Mouse (Mus musculus) v-Abl transformed pro-B cells (cell line): ENCODE measurements at regions not wholly inside any gene's neighbourhood (a gene's known extent, or its start where the extent isn't known, plus 50 kb on each side); places are given as distances from the start of the nearest gene placed in this dataset.

Source experiments
- in situ Hi-C, 2 experiments: fragments of 400-800 bp; cut with MboI; formaldehyde crosslinking; loops; one replicate each; pipeline ENCODE4 v1.15.1; 2025; ENCODE audit not compliant: unreplicated experiment in 2 of 2

DNA sequence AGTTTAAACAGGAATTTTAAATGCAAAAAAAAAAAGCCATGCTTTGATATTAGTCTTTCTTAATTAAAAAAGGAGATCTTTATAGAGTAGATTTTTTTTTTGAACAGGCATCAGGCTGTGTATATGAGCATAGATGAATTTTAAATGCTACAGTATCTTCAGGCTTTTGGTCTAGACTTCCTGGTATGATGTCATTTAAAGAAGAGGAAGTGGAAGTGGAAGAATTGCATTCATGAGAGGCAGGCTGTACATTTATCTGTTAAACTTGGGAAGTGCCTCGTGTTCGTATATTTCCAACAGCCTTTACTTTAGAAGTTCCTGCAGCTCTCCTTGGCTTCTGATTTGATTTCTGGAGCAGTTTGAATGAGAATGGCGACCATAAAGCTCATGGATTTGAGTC lies 95.8 kb upstream of the Mgmt start:
- in situ Hi-C loops, result no loop called here

DNA sequence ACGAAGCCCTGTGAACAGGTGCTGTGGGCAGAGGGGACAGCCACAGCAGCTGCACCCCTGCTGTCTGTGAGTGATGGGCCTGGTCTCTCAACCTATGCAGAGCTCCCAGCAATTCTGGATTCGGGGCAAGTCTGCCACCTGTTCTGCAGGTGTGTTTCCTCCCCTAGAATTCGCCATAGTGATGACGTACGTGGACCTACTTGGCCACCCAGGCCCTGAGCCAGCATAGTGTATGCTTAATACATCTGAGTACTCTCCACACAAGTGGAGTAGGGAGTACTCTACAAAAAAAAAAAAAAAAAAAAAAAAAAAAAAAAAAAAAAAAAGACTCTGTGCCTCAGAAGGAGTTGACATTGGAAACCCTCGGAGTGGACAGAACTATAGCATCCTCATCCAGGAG lies 87.3 kb upstream of the Mgmt start:
- in situ Hi-C loops, result no loop called here

DNA sequence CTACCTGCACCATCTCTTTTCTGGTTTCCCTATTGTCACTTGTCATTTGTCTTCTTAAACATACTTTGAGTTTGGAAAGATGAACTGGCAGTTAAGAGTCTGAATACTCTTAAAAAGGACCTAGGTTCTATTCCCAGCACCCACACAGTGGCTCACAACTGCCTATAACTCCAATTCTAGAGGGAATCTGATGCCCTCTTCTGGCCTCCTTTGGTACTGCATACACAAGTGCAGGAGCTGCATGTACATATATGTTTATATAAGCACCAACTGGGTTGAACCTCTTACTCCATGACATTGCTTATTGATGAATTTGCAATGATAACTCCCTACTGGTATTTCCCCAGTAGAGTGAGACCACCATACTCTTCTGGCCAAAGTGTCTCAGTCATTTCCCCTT lies 86.4 kb upstream of the Mgmt start:
- in situ Hi-C loops, result no loop called here

DNA sequence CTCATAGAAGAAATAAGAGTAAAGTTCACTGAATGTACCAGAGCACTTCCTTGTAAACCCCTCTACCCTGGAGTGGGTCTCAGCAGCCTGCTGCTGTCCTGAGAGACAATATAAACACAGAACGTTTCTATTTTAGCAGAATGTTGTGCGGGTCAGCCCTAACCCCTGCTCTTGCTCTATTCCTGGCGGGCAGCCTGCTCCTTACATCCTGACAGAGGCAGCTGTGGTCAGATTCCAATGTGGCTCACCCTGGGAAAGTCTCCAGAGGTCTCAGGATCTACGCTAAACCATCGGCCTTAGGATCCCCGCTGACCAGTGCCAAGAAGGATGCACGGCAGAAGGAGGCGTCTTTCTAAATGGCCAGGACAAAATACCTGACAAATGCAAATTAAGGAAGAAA lies 84.8 kb upstream of the Mgmt start:
- in situ Hi-C loops, result no loop called here

DNA sequence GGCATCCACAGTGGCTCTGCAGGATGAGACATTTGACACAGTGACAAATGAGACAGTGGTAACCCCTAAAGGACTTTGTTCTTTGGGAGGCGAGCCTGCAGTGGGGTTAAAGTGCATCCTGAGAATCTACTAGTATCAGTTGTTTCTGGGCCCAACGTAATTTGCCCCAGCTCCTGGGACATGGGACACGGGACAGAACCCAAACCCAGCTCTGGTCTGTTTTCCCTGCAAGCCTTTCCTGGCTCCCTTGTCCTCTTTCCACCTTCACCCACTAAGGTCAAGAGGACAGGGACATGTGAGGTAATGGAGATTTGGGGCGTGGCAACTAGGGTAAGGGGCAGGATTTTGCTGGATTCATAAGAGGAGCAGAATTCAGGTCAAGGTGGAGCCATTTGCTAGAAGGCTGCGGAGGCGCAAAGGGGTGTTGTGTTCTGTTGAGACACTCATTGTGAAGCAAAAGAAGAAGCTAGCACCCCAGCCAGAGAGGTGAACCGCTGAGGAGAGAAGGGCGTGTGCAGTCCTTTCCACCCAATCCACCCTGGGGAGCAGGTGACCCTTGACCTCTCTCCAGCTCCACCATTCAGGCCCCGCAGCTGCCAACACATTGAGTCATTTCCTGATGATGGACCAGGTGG lies 80.6 kb upstream of the Mgmt start:
- in situ Hi-C loops, result no loop called here

DNA sequence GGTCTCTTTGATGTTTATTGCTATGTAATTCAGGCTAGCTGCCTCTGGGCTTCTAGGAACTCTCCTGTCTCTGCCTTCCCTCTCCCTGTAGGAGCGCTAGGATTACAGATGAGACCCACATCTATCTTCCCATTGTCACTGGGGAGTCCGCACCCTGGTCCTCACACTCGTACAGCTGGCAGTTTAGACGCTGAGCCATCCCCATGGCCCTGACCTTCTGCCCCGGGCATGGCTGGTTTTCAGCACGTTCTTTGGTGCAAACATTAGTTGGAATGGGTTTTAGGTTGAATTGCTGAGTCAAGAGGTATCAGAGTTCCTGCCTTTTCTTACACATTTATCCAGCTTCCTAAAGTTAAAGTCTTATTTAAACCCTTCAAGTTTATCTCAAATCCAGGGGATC lies 79.7 kb upstream of the Mgmt start:
- in situ Hi-C loops, result no loop called here

DNA sequence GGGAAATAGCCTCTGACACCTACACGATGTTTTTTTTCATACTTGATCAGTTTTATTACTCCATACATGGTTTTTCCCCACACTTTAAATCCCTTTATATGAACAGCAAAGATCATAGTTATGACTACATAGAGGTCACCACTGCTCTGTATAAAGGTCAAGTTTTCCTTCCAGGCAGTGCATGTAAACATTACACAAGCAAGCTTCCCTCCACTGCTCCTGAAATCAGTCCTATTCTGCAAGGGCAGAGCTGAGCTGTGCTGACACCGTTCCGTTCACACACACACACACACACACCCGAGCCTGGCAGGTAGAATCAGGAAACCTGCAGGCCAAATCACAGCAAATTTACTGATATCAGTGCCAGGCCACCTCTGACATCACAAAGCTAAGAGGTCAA lies 74.1 kb upstream of the Mgmt start:
- in situ Hi-C loops, result no loop called here

DNA sequence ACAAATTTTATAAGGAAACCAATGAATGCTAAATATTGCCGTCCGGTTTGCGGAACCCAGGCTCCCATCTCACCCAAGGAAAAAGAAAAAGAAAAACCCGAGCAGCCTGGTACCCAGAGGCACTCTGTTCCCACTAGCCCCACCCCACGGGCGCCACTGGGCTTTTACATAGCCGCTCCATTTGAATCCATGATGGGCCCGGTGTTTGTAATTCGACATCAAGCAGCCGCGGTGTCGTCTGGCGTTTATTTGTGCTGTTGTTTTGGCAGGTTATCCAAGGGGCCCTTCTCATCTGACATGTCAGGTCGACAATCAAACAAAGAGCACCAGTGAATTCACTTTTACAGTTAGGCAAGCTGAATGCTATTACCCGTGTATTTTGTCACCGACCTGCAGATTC lies 68.8 kb upstream of the Mgmt start:
- in situ Hi-C loops, result no loop called here

DNA sequence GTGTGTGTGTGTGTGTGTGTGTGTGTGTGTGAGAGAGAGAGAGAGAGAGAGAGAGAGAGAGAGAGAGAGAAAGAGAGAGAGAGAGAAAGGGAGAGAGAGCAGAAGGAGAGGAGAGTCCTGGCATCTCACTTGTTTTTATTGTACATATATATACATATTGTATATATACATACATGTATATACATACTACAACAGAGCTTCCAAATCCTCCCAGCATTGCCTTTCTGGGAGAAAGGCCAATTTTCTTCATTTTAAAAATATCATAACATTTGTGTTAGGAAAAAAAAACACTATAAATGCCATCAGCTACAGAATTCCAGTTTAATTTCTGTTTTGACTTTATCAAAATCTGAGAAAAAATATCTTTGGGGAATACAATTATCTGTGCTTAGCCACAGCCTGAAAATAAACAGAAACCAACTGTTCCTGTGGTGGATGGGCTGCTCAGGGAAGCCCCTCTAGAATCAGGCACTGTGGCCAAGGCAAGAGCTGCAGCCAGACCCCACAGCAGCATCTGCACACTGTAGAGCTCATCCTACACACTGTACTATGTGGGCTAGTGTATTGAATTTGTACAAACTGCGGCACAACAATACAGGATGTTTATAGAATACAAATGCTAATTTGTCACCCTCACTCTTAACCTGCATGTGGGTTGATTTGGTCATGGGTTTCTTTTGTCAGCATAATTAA lies 64.6 kb upstream of the Mgmt start:
- in situ Hi-C loops, result no loop called here

DNA sequence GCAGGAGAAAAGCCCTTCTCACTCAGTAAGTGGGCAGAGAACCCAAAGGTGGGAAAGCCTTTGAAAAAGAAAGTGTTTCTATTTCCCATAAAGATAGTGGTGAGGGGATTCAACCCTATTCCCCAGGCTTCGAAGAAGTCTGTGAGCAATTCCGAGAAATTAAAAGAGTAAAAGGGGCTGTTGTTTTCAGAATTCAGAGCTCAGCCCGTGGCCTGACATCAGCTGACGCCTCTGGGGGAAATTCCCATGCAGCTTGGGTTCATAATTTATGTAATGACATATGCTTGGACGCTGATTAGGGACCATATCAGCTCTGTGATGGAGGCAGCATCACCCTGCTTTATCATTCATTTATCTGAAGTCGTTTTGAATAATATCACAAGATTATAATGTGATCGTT lies 62.0 kb upstream of the Mgmt start:
- in situ Hi-C loops, result no loop called here

DNA sequence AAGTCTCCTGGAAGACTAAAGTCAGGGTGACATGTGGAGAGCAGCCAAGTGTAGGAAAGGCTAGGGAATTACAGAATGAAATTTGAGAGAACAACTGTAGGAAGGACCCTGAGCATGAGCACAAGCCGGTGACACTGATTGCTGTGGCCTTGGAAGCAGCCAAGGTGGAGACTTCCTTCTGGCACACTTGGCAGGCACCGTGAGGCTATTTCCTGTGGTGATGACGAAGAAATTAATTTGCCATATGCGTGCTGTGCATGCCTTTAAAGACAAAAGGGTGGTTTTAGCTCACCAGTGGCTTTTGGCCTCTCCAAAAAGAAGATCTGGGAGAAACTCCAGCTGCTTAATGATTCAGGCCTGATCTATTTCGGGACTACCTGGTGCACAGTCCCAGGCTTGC lies 55.4 kb upstream of the Mgmt start:
- in situ Hi-C loops, result no loop called here

DNA sequence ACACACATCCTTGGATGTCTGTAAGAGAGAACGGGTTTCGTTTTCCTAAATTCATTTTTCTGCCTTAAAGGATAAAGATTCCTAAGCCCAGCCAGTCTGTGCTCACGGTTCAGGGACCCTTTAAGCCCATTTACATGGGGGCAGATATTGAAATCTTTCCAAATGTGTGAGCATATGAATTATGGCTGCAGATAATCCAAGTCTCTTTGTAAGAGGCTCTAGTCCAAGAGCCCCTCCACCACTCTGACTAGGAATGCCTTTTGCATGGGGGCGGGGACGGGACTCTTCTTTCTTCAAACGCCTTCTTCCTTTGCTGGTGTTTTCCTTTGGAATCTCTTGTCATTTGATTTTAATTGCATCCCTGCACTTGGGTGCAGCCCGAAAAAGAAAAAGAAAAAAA lies 54.2 kb upstream of the Mgmt start:
- in situ Hi-C loops, result no loop called here

DNA sequence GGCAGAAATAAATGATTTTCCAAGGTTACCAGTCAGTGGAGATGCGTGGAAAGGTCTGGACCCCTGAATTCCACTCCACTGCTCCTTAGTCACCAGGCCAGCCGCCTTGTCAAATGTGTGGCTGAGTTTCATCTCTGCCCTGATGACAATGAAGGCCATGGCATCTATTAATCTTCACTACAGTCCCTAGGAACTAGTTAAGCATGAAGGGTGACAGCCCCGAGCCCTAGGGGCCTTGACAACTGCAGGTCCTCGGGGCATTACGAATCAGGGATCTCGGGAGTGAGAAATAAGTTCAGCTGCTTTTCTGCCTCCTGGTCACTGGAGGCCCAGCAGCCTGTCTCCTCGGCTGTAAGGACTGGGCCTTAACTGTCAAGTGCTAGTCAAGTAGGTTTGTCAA lies 51.7 kb upstream of the Mgmt start:
- in situ Hi-C loops, result no loop called here

DNA sequence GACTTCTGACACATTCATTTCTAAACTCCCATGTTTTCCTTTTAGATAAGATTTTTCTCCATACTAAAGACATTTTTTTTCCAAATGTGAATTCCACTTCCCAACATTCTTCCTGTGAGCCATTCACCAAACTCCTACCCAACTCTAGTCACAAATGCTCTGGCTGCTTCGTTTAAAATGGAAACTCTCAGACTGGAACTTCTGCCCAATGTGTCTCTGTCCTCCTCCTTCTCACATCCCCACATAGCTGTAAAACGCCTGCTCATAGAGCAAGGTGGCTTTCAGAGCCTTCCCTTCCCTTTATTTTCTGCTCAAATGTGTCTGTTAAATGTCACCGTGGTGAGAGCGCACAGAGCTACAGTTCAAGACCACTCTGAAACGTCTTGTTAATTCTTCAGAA lies 50.1 kb upstream of the Mgmt start:
- in situ Hi-C loops, result no loop called here
